Mouse (Mus musculus) liver, embryonic 14 days (tissue): Measurements from ENCODE around the gene Olfr1155. TPM values are rescaled to one million over a fixed set of nuclear protein-coding genes. Genes with fewer than 3 reads are reported as not detected.

Source experiments
- polyA plus RNA-seq: library from polyadenylated mRNA; depleted of rRNA; stranded (reverse); fragments of >200 nt; gene quantifications from 2 replicates; pipeline ENCODE4 v1.2.3, GENCODE M21; 2012; rRNA removed

Gene Olfr1155
- polyA plus RNA-seq = not detected in 2 replicates

GRCm38 (mm10) chr2:87945037-87945436 is at the start of gene Olfr1155:
Gene Olfr1155 (minus strand): TSS chr2:87945137.

GRCm38 (mm10) chr2:87989813-87990212 is 44.9 kb upstream of the Olfr1155 start, which contains the start of gene Olfr1158:
Gene Olfr1158 (plus strand): TSS chr2:87990113.

GRCm38 (mm10) chr2:87974563-87974962 is 29.6 kb upstream of the Olfr1155 start, which contains the start of gene Olfr74:
Gene Olfr74 (minus strand): TSS chr2:87974663.

GRCm38 (mm10) chr2:87968199-87968598 is 23.3 kb upstream of the Olfr1155 start, which contains the start of gene Olfr1157:
Gene Olfr1157 (minus strand): TSS chr2:87968299.

DNA sequence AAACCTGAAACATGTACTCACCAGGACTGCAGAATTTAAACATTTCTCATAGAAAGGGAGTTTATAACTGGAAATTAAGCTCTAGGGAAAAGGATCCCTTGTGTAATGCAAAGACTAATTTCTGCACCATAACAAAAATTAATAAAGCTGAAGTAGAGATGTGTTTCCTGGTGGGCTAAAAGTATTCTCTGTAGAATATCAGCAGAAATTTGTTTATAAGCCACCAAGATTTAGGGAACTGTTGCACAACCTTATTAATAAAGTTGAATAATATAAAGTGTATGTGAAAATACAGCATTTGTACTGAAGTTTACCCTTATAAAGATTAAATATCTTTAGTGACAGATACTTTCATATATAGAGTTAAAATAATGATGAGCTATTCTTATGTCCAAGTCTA is 8.1 kb upstream of the Olfr1155 start, which contains the start of gene Olfr1156:
Olfr1156 (minus strand) TSS at position 101 of the 400 bp plus-strand sequence.

GRCm38 (mm10) chr2:87905066-87905465 is 39.9 kb downstream of the Olfr1155 start, which contains the start of gene Olfr1154:
Gene Olfr1154 (minus strand): TSS chr2:87905166.

DNA sequence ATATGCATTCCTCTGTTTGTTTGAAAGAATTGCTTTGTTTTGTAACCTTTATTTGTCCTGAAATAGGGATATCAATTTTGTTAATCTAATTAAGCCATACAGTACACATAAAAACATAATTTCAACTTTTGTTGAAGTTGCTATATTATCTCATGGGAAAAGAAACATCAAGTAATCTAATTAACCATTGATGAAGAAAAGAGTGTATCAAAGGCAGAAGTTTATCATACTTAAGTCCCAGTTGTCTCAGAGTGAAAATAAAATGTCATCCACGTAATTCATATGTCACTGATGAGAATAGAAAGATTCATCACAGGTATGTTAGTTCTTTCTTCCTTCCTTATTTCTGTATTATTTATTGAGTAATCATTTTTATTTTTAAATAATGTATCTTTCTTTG is 50.3 kb downstream of the Olfr1155 start, which contains the start of gene Olfr1153:
Olfr1153 (plus strand) TSS at position 301 of the 400 bp plus-strand sequence.

Other genes with a start within 250 kb of the Olfr1155 start
- not detected in 2 replicates for gene Olfr1137, start 232.0 kb downstream of the Olfr1155 start, polyA plus RNA-seq
- gene Olfr1138, start 205.2 kb downstream of the Olfr1155 start, polyA plus RNA-seq = not detected in 2 replicates
- gene Olfr1140, start 201.4 kb downstream of the Olfr1155 start, polyA plus RNA-seq = not detected in 2 replicates
- not detected in 2 replicates for gene Olfr1141, start 191.1 kb downstream of the Olfr1155 start, polyA plus RNA-seq
- gene Olfr152, start 165.7 kb downstream of the Olfr1155 start, polyA plus RNA-seq = not detected in 2 replicates
- gene Olfr1143, start 144.5 kb downstream of the Olfr1155 start, polyA plus RNA-seq = not detected in 2 replicates
- not detected in 2 replicates for gene Olfr1145, start 135.3 kb downstream of the Olfr1155 start, polyA plus RNA-seq
- gene Olfr1148, start 114.6 kb downstream of the Olfr1155 start, polyA plus RNA-seq = not detected in 2 replicates
- gene Olfr1150-ps1, start 101.1 kb downstream of the Olfr1155 start, polyA plus RNA-seq = not detected in 2 replicates
- gene Olfr1151, start 89.3 kb downstream of the Olfr1155 start, polyA plus RNA-seq = not detected in 2 replicates
- not detected in 2 replicates for gene Olfr1152, start 78.6 kb downstream of the Olfr1155 start, polyA plus RNA-seq
- not detected in 2 replicates for gene Olfr1153, start 50.2 kb downstream of the Olfr1155 start, polyA plus RNA-seq
- gene Olfr1154, start 40.0 kb downstream of the Olfr1155 start, polyA plus RNA-seq = not detected in 2 replicates
- not detected in 2 replicates for gene Olfr1156, start 8.0 kb upstream of the Olfr1155 start, polyA plus RNA-seq
- not detected in 2 replicates for gene Olfr1157, start 23.2 kb upstream of the Olfr1155 start, polyA plus RNA-seq
- not detected in 2 replicates for gene Olfr74, start 29.5 kb upstream of the Olfr1155 start, polyA plus RNA-seq
- gene Olfr1158, start 45.0 kb upstream of the Olfr1155 start, polyA plus RNA-seq = not detected in 2 replicates
- not detected in 2 replicates for gene Olfr1160, start 63.1 kb upstream of the Olfr1155 start, polyA plus RNA-seq
- gene Olfr1161, start 77.6 kb upstream of the Olfr1155 start, polyA plus RNA-seq = not detected in 2 replicates
- gene Olfr73, start 92.6 kb upstream of the Olfr1155 start, polyA plus RNA-seq = not detected in 2 replicates
- not detected in 2 replicates for gene Olfr1162, start 106.0 kb upstream of the Olfr1155 start, polyA plus RNA-seq
- not detected in 2 replicates for gene Olfr1163, start 126.7 kb upstream of the Olfr1155 start, polyA plus RNA-seq
- gene Olfr1164, start 148.8 kb upstream of the Olfr1155 start, polyA plus RNA-seq = not detected in 2 replicates
- not detected in 2 replicates for gene Olfr1166, start 183.1 kb upstream of the Olfr1155 start, polyA plus RNA-seq
- not detected in 2 replicates for gene Olfr1167, start 210.1 kb upstream of the Olfr1155 start, polyA plus RNA-seq
- gene Olfr1168, start 236.7 kb upstream of the Olfr1155 start, polyA plus RNA-seq = not detected in 2 replicates